Mouse (Mus musculus) layer of hippocampus, postnatal 36 days (tissue): ENCODE measurements around the gene Eral1. TPM values are rescaled to one million over a fixed set of nuclear protein-coding genes. Genes with fewer than 3 reads are reported as not detected.

ENCODE experiments used
- DNase-seq, 2 experiments: peaks; one replicate each; pipeline ENCODE4 v3.0.0; 2022
- microRNA-seq, 2 experiments: library from miRNA; unstranded; fragments of <30 nt; microRNA quantifications; one replicate each; pipeline ENCODE4 v1.2.0; 2021
- total RNA-seq, 2 experiments: library from RNA; stranded (reverse); gene quantifications; 2 replicates each; pipeline ENCODE4 v1.2.3; 2021

Gene Eral1
- total RNA-seq, 2 experiments from 2014 or later = 19.8 to 21.2 TPM

DNA sequence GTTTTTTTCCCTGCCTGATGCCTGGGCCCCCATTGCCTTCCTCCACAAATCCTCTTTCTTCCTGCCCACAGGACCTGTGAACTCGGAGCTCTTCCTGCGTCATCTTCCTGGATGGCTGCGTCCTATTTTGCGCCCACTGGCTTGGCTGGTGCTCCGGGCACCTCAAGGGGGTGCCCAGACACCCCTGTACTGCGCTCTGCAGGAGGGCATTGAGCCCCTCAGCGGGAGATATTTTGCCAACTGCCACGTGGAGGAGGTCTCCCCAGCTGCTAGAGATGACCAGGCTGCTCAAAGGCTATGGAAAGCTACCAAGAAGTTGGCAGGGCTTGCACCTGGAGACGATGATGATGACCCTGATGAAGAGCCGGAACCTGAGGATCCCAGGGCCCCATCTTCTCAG is 43.4 kb downstream of the Eral1 start:
- DNase-seq = no peak

DNA sequence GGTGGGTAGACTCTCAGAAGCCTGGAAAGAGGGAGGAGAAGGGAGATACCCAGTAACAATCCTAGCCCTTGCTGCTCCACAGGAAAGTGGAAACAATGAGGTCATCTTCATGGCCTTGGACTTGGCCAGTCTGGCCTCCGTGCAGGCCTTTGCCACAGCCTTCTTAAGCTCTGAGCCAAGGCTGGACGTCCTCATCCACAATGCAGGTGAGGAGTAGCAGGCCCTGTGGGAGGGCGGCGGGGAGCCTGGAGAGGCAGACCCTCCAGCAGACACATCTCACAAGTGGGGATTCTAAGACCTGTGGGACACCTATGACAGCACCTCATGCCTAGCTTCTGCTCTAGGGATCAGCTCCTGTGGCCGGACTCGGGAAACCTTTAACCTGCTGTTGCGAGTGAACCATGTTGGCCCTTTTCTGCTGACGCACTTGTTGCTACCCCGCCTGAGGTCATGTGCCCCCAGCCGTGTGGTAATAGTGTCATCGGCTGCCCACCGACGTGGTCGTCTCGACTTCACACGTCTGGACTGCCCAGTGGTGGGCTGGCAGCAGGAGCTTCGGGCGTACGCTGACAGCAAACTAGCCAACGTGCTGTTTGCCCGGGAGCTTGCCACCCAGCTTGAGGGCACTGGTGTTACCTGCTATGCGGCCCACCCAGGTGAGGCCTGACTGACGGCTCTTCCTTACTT is 46.1 kb downstream of the Eral1 start:
- DNase-seq = no peak

DNA sequence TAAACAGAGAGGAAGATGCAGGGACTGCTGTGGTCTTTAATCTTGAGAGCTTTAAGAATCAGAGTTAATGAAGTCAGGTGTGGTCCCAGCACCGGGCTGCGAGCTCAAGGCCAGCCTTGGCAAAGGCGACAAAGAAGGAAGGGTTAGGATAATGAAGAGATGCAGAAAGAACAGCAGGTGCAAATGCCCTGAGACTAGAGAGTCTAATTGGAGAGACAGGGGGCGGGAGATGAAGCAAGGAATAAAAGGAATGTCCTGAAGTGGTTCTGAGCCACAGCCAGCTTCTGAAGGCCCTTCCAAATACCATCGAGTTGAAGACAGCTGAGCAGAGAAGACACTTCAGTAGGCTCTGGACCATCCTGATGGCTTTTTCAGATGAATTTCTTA is 47.4 kb downstream of the Eral1 start:
- DNase-seq = no peak

DNA sequence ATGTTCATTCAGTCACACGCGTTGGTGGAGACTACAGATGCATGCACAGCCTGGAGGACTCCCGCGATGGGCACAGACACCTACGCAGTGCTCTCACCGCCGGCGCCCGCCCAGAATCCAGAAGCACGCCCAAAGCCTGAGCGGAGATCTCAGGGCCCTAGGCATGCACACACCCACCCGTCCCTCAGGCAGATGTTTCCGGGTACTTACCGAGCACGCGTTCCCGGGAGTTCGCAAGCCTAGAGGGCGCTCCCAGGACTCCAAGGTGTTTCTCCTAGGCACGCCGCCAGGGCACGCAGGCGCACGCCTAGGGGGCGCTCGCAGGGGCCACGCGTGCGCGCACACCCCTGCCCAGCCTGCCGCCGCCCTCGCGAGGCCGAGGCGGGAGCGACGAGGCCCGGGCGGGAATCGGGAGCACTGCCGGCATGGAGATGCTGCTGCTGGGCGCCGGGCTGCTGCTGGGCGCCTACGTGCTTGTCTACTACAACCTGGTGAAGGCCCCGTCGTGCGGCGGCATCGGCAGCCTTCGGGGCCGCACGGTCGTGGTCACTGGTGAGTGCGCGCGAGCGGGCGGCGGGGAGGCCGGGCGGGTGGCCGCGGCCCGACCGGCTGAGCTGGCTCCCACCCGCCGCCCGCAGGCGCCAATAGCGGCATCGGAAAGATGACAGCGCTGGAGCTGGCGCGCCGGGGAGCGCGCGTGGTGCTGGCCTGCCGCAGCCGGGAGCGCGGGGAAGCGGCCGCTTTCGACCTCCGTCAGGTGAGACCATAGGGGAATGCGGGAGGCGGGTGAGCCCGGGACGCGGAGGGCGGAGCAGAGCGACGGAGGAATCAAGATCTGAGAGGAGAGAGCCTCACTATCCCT is 48.0 kb downstream of the Eral1 start, which contains the start of gene Dhrs13:
Gene Dhrs13 (plus strand): TSS at position 334 of the 862 bp plus-strand sequence.
- DNase-seq = peak; percentile 82 to 84

DNA sequence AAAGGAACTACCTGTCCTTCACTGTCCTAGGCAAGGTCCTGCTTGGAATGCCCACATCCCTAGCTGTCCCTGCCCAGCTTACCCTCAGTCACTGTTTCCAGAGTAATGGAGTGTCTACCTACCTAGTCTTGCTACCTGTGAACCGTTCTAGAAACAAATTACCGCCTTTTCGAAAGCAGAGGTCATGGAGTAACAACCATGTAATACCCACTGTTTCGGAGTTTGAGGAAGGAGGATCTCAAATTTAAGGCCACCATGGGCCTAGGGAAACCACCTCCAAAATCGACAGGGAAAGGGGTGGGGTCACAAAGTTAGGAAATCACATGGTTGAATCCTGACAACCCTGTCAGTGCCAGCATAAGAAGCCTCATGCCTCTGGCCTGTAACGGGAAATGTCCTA is 48.8 kb downstream of the Eral1 start:
- no peak for DNase-seq

DNA sequence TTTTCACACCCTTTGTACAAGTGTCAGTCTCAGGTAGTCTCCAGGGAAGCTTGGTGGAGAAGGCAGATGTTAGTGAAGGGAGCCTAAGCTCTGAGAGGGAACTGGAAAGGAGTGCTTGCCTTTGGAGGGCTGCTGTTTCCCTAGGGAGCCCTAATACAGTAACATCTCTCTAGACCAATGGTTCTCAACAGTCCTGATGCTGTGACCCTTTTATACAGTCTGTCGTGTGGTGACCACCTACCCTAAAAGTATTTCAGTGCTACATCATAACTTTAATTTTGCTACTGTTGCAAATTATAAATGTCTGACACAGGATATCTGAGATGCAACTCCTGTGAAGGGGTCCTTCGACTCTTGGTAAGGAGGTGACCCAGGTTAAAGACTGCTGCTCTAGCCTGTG is 49.6 kb downstream of the Eral1 start:
- DNase-seq = no peak

DNA sequence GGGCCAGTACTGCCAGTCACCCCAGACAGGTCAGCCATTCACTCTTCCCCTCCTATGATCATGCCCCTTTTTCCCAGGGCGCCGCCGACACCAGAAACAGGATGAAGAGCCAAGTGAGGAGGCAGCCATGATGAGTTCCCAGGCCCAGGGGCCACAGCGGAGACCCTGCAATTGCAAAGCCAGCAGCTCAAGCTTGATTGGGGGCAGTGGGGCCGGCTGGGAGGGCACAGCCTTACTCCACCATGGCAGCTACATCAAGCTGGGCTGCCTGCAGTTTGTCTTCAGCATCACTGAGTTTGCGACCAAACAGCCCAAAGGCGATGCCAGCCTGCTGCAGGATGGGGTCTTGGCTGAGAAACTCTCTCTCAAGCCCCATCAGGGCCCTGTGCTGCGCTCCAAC is 50.9 kb downstream of the Eral1 start:
- no peak for DNase-seq

DNA sequence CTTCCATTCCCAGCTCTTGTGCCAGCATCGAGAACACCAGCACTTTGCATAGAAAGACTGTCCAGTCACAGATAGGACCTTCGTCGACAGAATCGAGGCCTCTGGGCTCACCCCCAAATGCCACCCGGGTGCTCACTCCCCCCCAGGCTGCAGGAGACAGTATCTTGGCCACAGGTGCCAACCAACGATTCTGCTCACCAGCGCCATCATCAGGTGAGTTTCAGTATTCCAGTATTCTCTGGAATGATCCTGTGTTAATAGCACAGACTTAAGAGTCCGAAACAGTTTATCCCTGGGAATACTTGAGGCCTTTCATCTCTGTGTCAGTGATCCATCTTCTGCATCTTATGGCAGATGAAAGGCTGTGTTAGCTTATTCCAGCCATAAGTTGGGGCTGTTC is 56.6 kb downstream of the Eral1 start:
- no peak for DNase-seq

Small RNA genes within 50 kb of the gene (microRNA-seq; reads per million reads assigned to microRNA genes)
- gene Mir144 = 42.5 to 62.7 reads per million in 2 experiments
- gene Mir451a = 0 reads per million in 2 experiments
- gene Mir451b = 0 reads per million in 2 experiments

Other genes with a start within 250 kb of the Eral1 start
- gene Pipox, start 186.3 kb downstream of the Eral1 start, total RNA-seq = 1 to 10 TPM; 1.3 to 1.7 TPM
- gene Sez6, start 149.6 kb downstream of the Eral1 start, total RNA-seq = 100 to 1,000 TPM; 148 to 153 TPM
- 10 to 100 TPM; 48.3 to 51.2 TPM for gene Phf12, start 97.6 kb downstream of the Eral1 start, total RNA-seq
- 1 to 10 TPM; 4.5 to 6.2 TPM for gene Dhrs13, start 48.1 kb downstream of the Eral1 start, total RNA-seq
- gene Flot2, start 42.5 kb downstream of the Eral1 start, total RNA-seq = 10 to 100 TPM; 71.8 to 74.3 TPM
- gene Fam222b, start 14.3 kb upstream of the Eral1 start, total RNA-seq = 10 to 100 TPM; 29.5 to 33.0 TPM
- gene Traf4, start 85.2 kb upstream of the Eral1 start, total RNA-seq = 10 to 100 TPM; 10.9 to 15.0 TPM
- 1 to 10 TPM; 2.4 to 2.5 TPM for gene Nek8, start 96.3 kb upstream of the Eral1 start, total RNA-seq
- gene Tlcd1, start 96.3 kb upstream of the Eral1 start, total RNA-seq = 10 to 100 TPM; 22.3 to 24.0 TPM
- gene Rpl23a, start 103.2 kb upstream of the Eral1 start, total RNA-seq = 100 to 1,000 TPM; 714 to 715 TPM
- 10 to 100 TPM; 26.8 to 28.5 TPM for gene Rab34, start 108.0 kb upstream of the Eral1 start, total RNA-seq
- gene Proca1, start 113.0 kb upstream of the Eral1 start, total RNA-seq = 1 to 10 TPM; 3.6 to 5.7 TPM
- 10 to 100 TPM; 61.0 to 66.3 TPM for gene Sdf2, start 165.4 kb upstream of the Eral1 start, total RNA-seq
- 100 to 1,000 TPM; 116 to 125 TPM for gene Supt6, start 165.6 kb upstream of the Eral1 start, total RNA-seq
- gene 2610507B11Rik, start 181.4 kb upstream of the Eral1 start, total RNA-seq = 100 to 1,000 TPM; 194 to 217 TPM
- 1 to 10 TPM; 7.2 to 7.8 TPM for gene BC030499, start 210.5 kb upstream of the Eral1 start, total RNA-seq
- gene Spag5, start 221.1 kb upstream of the Eral1 start, total RNA-seq = 10 to 100 TPM in 1 of 2 experiments, 1 to 10 TPM in 1; 6.9 to 10.1 TPM
- gene Aldoc, start 242.6 kb upstream of the Eral1 start, total RNA-seq = 100 to 1,000 TPM; 781 to 864 TPM
- gene Pigs, start 248.0 kb upstream of the Eral1 start, total RNA-seq = 10 to 100 TPM; 57.9 to 59.0 TPM